Mouse (Mus musculus): ENCODE results near the gene Fam107b.

- TF ChIP-seq CTCF (IDR thresholded peaks at IDR 0.05; ENCODE audit: low read depth, low read length) (no peak), POLR2A (IDR thresholded peaks at IDR 0.05; ENCODE audit: borderline replicate concordance, low read depth, low read length) (no peak)
Measured at GRCm38 (mm10) chr2:3623981-3624584, 53.8 kb downstream of the Fam107b start.

Measured in bone marrow macrophage, adult 2 months (primary cell).